In the genomic region with DNA sequence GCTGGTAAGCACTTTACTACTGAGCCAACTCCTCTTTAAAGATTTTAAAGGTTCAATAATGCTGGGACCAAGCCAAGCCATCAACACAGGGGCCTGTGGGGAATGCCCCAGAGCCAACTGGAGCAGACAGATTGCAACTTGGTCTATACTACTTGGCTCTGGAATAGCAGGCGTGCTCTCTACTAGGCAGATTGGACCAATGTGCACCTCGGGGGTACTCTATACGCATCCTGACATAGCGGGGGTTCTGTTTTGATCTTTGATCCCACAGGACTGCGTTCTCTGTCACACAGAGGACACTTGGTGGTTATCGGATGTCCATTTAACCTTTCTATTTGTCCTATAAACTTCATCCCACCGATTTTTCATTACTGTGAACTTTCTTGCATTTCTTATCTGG, we compare ENCODE assay signal across 10 mouse cellular contexts. TPM values are rescaled to one million over a fixed set of nuclear protein-coding genes. Genes with fewer than 3 reads are reported as not detected.
A peak's percentile ranks its signal among the peaks of the same experiment; 100 is the strongest.
DNase-seq lines count a peak whose midpoint lies in the region; ATAC-seq and TF ChIP-seq lines count a peak whose summit lies in the region.
"Had no signal": no experiment of that assay in that cellular context is flagged by ENCODE, and none has a peak within 500 bp of the region (broad histone marks: within the 10 kb centered on the region; RNA-seq: fewer than 3 reads in every experiment).

No protein-coding gene starts in this region.

- no peaks in the 10 kb centered on the region for H3K36me3 ChIP-seq in lung, embryonic 14.5 days (ENCODE audit: insufficient read depth)
- no peaks in the 10 kb centered on the region for H3K36me3 ChIP-seq in forebrain, embryonic 14.5 days (ENCODE audit: control insufficient read depth, insufficient read depth, low read length)
- no peaks in the 10 kb centered on the region for H3K36me3 ChIP-seq in limb, embryonic 14.5 days (ENCODE audit: control insufficient read depth, insufficient read depth, low read length)
- no peaks in the 10 kb centered on the region for H3K36me3 ChIP-seq in stomach, embryonic 14.5 days (ENCODE audit: control insufficient read depth, insufficient read depth, low read length)

- peak; percentile 28; the same call in 1 of the 2 replicates for ATAC-seq in lung, embryonic 14.5 days (ENCODE audit: insufficient read depth)
- ATAC-seq in forebrain, embryonic 14.5 days: 0 out of 2 replicates have a peak, but pooled peaks have one; percentile 8
- ATAC-seq in limb, embryonic 14.5 days (ENCODE audit: low FRiP score, low read depth): 0 out of 2 replicates have a peak, but pooled peaks have one; percentile 35
- no peak for ATAC-seq in stomach, embryonic 14.5 days (ENCODE audit: insufficient number of reproducible peaks, insufficient read depth, low FRiP score, low read depth)
- no peak for ATAC-seq in erythroid progenitor cell, adult 5-6 weeks (replicated peaks; ENCODE audit: low FRiP score, poor library complexity, severe bottlenecking)

- H3K27ac ChIP-seq in lung, embryonic 14.5 days (ENCODE audit: low read depth): no peak overlapping the region
- no peak overlapping the region for H3K27ac ChIP-seq in forebrain, embryonic 14.5 days (ENCODE audit: low read depth, low read length)
- no peak overlapping the region for H3K27ac ChIP-seq in limb, embryonic 14.5 days (replicated peaks; ENCODE audit: low read depth, low read length)
- H3K27ac ChIP-seq in stomach, embryonic 14.5 days (ENCODE audit: low read length): no peak overlapping the region

- WGBS in lung, embryonic 14.5 days: 29% methylated on average over 7 of the region's 7 CpGs
- WGBS in forebrain, embryonic 14.5 days: 35% methylated on average over 7 of the region's 7 CpGs
- WGBS in limb, embryonic 14.5 days: 15% methylated on average over 7 of the region's 7 CpGs
- WGBS in stomach, embryonic 14.5 days: 33% methylated on average over 7 of the region's 7 CpGs

- intact Hi-C loops in left cerebral cortex, postnatal 25 days (cut with DNase I): no loop called here

- peak overlapping the region; percentile 63 for H3K4me3 ChIP-seq in lung, embryonic 14.5 days (ENCODE audit: low read depth, low read length)
- H3K4me3 ChIP-seq in forebrain, embryonic 14.5 days (ENCODE audit: low read depth, low read length): peak overlapping the region; percentile 61
- peak overlapping the region; percentile 70 for H3K4me3 ChIP-seq in limb, embryonic 14.5 days (replicated peaks; ENCODE audit: low read length)
- peak overlapping the region; percentile 59 for H3K4me3 ChIP-seq in stomach, embryonic 14.5 days (ENCODE audit: low read depth, low read length)

- DNase-seq in lung, embryonic 14.5 days: no peak
- no peak for DNase-seq in lung, postnatal 4 days
- DNase-seq in forebrain, embryonic 14.5 days (ENCODE audit: low spot score): no peak
- peak; percentile 23 for DNase-seq in limb, embryonic 14.5 days (ENCODE audit: low spot score)
- no peak for DNase-seq in ovary, adult 18-20 months (ENCODE audit: low spot score)
- no peak for DNase-seq in left cerebral cortex, postnatal 25 days (ENCODE audit: low spot score in 2 of 2)
- DNase-seq: cerebellum, adult 9-10 months had no signal

- TF ChIP-seq CTCF in lung, embryonic 14.5 days (IDR thresholded peaks at IDR 0.05; ENCODE audit: low read depth): no peak

- H3K4me2 ChIP-seq in lung, embryonic 14.5 days: peak overlapping the region; percentile 88
- peak overlapping the region; percentile 93 for H3K4me2 ChIP-seq in forebrain, embryonic 14.5 days (ENCODE audit: low read length)
- peak overlapping the region; percentile 86 for H3K4me2 ChIP-seq in limb, embryonic 14.5 days (replicated peaks; ENCODE audit: low read depth, low read length, severe bottlenecking)
- peak overlapping the region; percentile 90 for H3K4me2 ChIP-seq in stomach, embryonic 14.5 days (replicated peaks; ENCODE audit: low read depth, low read length)

- no peak overlapping the region for H3K9ac ChIP-seq in lung, embryonic 14.5 days
- no peak overlapping the region for H3K9ac ChIP-seq in forebrain, embryonic 14.5 days (ENCODE audit: low read length)
- peak overlapping the region; percentile 73; the same call in 1 of the 2 replicates for H3K9ac ChIP-seq in limb, embryonic 14.5 days (ENCODE audit: low read depth, low read length, severe bottlenecking)
- H3K9ac ChIP-seq in stomach, embryonic 14.5 days (replicated peaks; ENCODE audit: low read depth, low read length): no peak overlapping the region

- no peak for TF ChIP-seq POLR2A in limb, embryonic 14.5 days (IDR thresholded peaks at IDR 0.05; ENCODE audit: borderline replicate concordance, extremely low read depth, insufficient read depth, insufficient read length)

- H3K4me1 ChIP-seq in lung, embryonic 14.5 days (ENCODE audit: insufficient read depth): no peaks in the 10 kb centered on the region
- H3K4me1 ChIP-seq in forebrain, embryonic 14.5 days (ENCODE audit: control insufficient read depth, insufficient read depth, low read length): peaks cover 4% of the 10 kb centered on the region; the same call in 1 of the 2 replicates
- H3K4me1 ChIP-seq in limb, embryonic 14.5 days (ENCODE audit: control insufficient read depth, insufficient read depth, low read length): 0 out of 2 replicates have a peak, but pooled peaks cover 3% of the 10 kb centered on the region
- H3K4me1 ChIP-seq in stomach, embryonic 14.5 days (ENCODE audit: control insufficient read depth, insufficient read depth, low read length): no peaks in the 10 kb centered on the region

- H3K27me3 ChIP-seq in lung, embryonic 14.5 days (ENCODE audit: insufficient read depth, low read length): peaks cover 24% of the 10 kb centered on the region
- peaks cover 27% of the 10 kb centered on the region for H3K27me3 ChIP-seq in forebrain, embryonic 14.5 days (replicated peaks; ENCODE audit: control insufficient read depth, insufficient read depth, low read length)
- H3K27me3 ChIP-seq in limb, embryonic 14.5 days (ENCODE audit: control insufficient read depth, insufficient read depth, low read length): no peaks in the 10 kb centered on the region
- H3K27me3 ChIP-seq in stomach, embryonic 14.5 days (ENCODE audit: control insufficient read depth, insufficient read depth, low read length): 0 out of 2 replicates have a peak, but pooled peaks cover 7% of the 10 kb centered on the region

- H3K9me3 ChIP-seq in lung, embryonic 14.5 days (ENCODE audit: low read depth, low read length): no peaks in the 10 kb centered on the region
- H3K9me3 ChIP-seq in forebrain, embryonic 14.5 days (replicated peaks; ENCODE audit: control insufficient read depth, low read length): no peaks in the 10 kb centered on the region
- H3K9me3 ChIP-seq in limb, embryonic 14.5 days (ENCODE audit: control insufficient read depth, low read length): no peaks in the 10 kb centered on the region
- no peaks in the 10 kb centered on the region for H3K9me3 ChIP-seq in stomach, embryonic 14.5 days (ENCODE audit: control insufficient read depth, low read depth, low read length)

RNA-seq across cellular contexts. Expression of a gene that starts 0.6 kb away (rescaled TPM):
- polyA plus RNA-seq in lung, embryonic 14.5 days (2014; fragmentation: Nextera tagmentation; extraction: Ambion mirVana): 1.2 and 1.9 TPM in 2 replicates
- polyA plus RNA-seq in forebrain, embryonic 14.5 days (2014; fragmentation: Nextera tagmentation; extraction: Ambion mirVana): 0.44 and 0.88 TPM in 2 replicates
- polyA plus RNA-seq in limb, embryonic 14.5 days (2012; rRNA removed): 4.2 and 5.0 TPM in 2 replicates
- polyA plus RNA-seq in limb, embryonic 14.5 days (2014; fragmentation: Nextera tagmentation; extraction: Ambion mirVana): 3.4 and 3.5 TPM in 2 replicates
- polyA plus RNA-seq in stomach, embryonic 14.5 days (2014; fragmentation: Nextera tagmentation; extraction: Ambion mirVana): 6.0 and 7.4 TPM in 2 replicates
- under 1 TPM; 0.69 to 0.73 TPM for total RNA-seq in left cerebral cortex, postnatal 25 days (2021)
- total RNA-seq in erythroid progenitor cell, adult 5-6 weeks (2015; ENCODE audit: low replicate concordance): not detected in 2 replicates
- total RNA-seq in erythroid progenitor cell, adult 5-6 weeks (2017; ENCODE audit: low replicate concordance): not detected in 2 replicates
- total RNA-seq: neutrophil, adult 5-6 weeks had no signal

Comparison
In these comparisons a context has a peak if more than half of its experiments do, and no peak if none do; other contexts are left out.
1. ATAC-seq: peak in lung, embryonic 14.5 days (single experiment), forebrain, embryonic 14.5 days (single experiment) and limb, embryonic 14.5 days (single experiment); none in stomach, embryonic 14.5 days (single experiment) and erythroid progenitor cell, adult 5-6 weeks (single experiment).
2. Peak in every context shown above with its lines, with median percentiles within 50 percentile points of each other: H3K4me2 ChIP-seq and H3K4me3 ChIP-seq.